Mouse (Mus musculus) limb, embryonic 12.5 days (tissue): ENCODE measurements around the gene Psap. TPM values are rescaled to one million over a fixed set of nuclear protein-coding genes. Genes with fewer than 3 reads are reported as not detected.
"Not testable (repeated sequence)": the region's sequence is repeated elsewhere in the genome, so short reads cannot be mapped to it uniquely, and the experiment has no call there.

Experiments used
- ATAC-seq: fragments of 200-750 bp; cut with Nextera tagmentation; 2 replicates; pipeline ENCODE4 v1.8.0; 2017; ENCODE audit warnings: low read depth, moderate TSS enrichment; ENCODE audit not compliant: insufficient number of reproducible peaks, insufficient read depth, low FRiP score, low TSS enrichment
- H3K27ac ChIP-seq: fragments of 300-500 bp; sonication (generic); 2 replicates; pipeline ENCODE4 v1.5.1; 2016; ENCODE audit warnings: mild to moderate bottlenecking, moderate library complexity
- H3K27me3 ChIP-seq: fragments of 300-500 bp; sonication (generic); 2 replicates; pipeline ENCODE4 v1.6.1; 2016; ENCODE audit warnings: mild to moderate bottlenecking, moderate library complexity
- H3K36me3 ChIP-seq: fragments of 300-500 bp; sonication (generic); 2 replicates; pipeline ENCODE4 v1.6.1; 2016; ENCODE audit warnings: mild to moderate bottlenecking, moderate library complexity
- H3K4me1 ChIP-seq: fragments of 300-500 bp; sonication (generic); replicated peaks from 2 replicates; pipeline ENCODE4 v1.6.1; 2016
- H3K4me2 ChIP-seq: fragments of 300-500 bp; sonication (generic); 2 replicates; pipeline ENCODE4 v1.6.1; 2016; ENCODE audit warnings: mild to moderate bottlenecking, moderate library complexity
- H3K4me3 ChIP-seq: fragments of 300-500 bp; sonication (generic); replicated peaks from 2 replicates; pipeline ENCODE4 v1.5.1; 2016; ENCODE audit warnings: mild to moderate bottlenecking
- H3K9ac ChIP-seq: fragments of 300-500 bp; sonication (generic); replicated peaks from 2 replicates; pipeline ENCODE4 v1.6.1; 2016; ENCODE audit warnings: mild to moderate bottlenecking, moderate library complexity
- H3K9me3 ChIP-seq: fragments of 300-500 bp; sonication (generic); 2 replicates; pipeline ENCODE4 v1.6.1; 2016; ENCODE audit warnings: mild to moderate bottlenecking, moderate library complexity
- WGBS: fragments of 180-500 bp; shearing (Covaris S2); methylation state at CpG from one replicate; pipeline ENCODE4 v1.1.7; 2016; 5-methylcytosine and 5-hydroxymethylcytosine counted together
- polyA plus RNA-seq: library from polyadenylated mRNA; unstranded; fragments of >200 nt; fragmentation: Nextera tagmentation; extraction: Ambion mirVana; gene quantifications from 2 replicates; pipeline ENCODE4 v1.2.1, GENCODE M21; 2016

The Psap gene
- polyA plus RNA-seq: 65.4 and 66.5 TPM in 2 replicates

GRCm38 (mm10) chr10:60277207-60278005 lies at the start of gene Psap:
Gene Psap, plus strand, starts transcription at chr10:60277627.
- H3K27me3 ChIP-seq: no peaks in the 10 kb centered on the region
- H3K9me3 ChIP-seq: no peaks in the 10 kb centered on the region
- peaks cover 29% of the 10 kb centered on the region for H3K4me1 ChIP-seq
- H3K36me3 ChIP-seq: peaks cover 2% of the 10 kb centered on the region; the same call in 1 of the 2 replicates
- WGBS: 3% methylated on average over 54 of the region's 54 CpGs
- peak within 1 kb of the TSS; percentile 92 for H3K4me2 ChIP-seq
- peak within 1 kb of the TSS; percentile 86 for H3K9ac ChIP-seq
- peak; percentile 82 for ATAC-seq
- H3K27ac ChIP-seq: peak within 1 kb of the TSS; percentile 86
- H3K4me3 ChIP-seq: peak within 1 kb of the TSS; percentile 79

- no peak overlapping the region for H3K9ac ChIP-seq
- H3K4me2 ChIP-seq: no peak overlapping the region
- H3K4me1 ChIP-seq: no peaks in the 10 kb centered on the region
- 77% methylated on average over 4 of the region's 4 CpGs for WGBS
- no peak for ATAC-seq
- no peak overlapping the region for H3K4me3 ChIP-seq
- no peak overlapping the region for H3K27ac ChIP-seq
- H3K9me3 ChIP-seq: no peaks in the 10 kb centered on the region
- H3K27me3 ChIP-seq: no peaks in the 10 kb centered on the region
- H3K36me3 ChIP-seq: no peaks in the 10 kb centered on the region
Measured at GRCm38 (mm10) chr10:60227666-60228065, 49.8 kb upstream of the Psap start.

- H3K4me3 ChIP-seq: no peak overlapping the region
- no peak for ATAC-seq
- no peaks in the 10 kb centered on the region for H3K36me3 ChIP-seq
- no peak overlapping the region for H3K4me2 ChIP-seq
- no peak overlapping the region for H3K27ac ChIP-seq
- 88% methylated on average over 6 of the region's 6 CpGs for WGBS
- H3K27me3 ChIP-seq: no peaks in the 10 kb centered on the region
- no peak overlapping the region for H3K9ac ChIP-seq
- H3K4me1 ChIP-seq: no peaks in the 10 kb centered on the region
- no peaks in the 10 kb centered on the region for H3K9me3 ChIP-seq
Measured at GRCm38 (mm10) chr10:60229113-60229512, 48.3 kb upstream of the Psap start.

- Histone ChIP-seq H3K9me3 (no peaks in the 10 kb centered on the region), H3K4me1 (no peaks in the 10 kb centered on the region), H3K4me3 (no peak overlapping the region), H3K36me3 (no peaks in the 10 kb centered on the region), H3K4me2 (no peak overlapping the region), H3K9ac (no peak overlapping the region), H3K27me3 (no peaks in the 10 kb centered on the region), H3K27ac (peak overlapping the region; percentile 25; the same call in 1 of the 2 replicates)
- WGBS: 68% methylated on average over 6 of the region's 6 CpGs
- no peak for ATAC-seq
Measured at GRCm38 (mm10) chr10:60230321-60231088, 46.9 kb upstream of the Psap start.

- no peak for ATAC-seq
- Histone ChIP-seq H3K9me3 (no peaks in the 10 kb centered on the region), H3K4me2 (no peak overlapping the region), H3K27ac (no peak overlapping the region), H3K27me3 (no peaks in the 10 kb centered on the region), H3K36me3 (no peaks in the 10 kb centered on the region), H3K4me1 (no peaks in the 10 kb centered on the region), H3K9ac (no peak overlapping the region), H3K4me3 (no peak overlapping the region)
- 80% methylated on average over 9 of the region's 9 CpGs for whole genome bisulfite sequencing
Measured at GRCm38 (mm10) chr10:60234006-60234405, 43.4 kb upstream of the Psap start.

GRCm38 (mm10) chr10:60235876-60236275 lies 41.6 kb upstream of the Psap start:
- not testable (repeated sequence) for ATAC-seq

GRCm38 (mm10) chr10:60237475-60238154 lies 39.8 kb upstream of the Psap start:
- 63% methylated on average over 10 of the region's 10 CpGs for WGBS
- no peak overlapping the region for H3K9ac ChIP-seq
- H3K4me3 ChIP-seq: no peak overlapping the region
- no peak overlapping the region for H3K4me2 ChIP-seq
- H3K4me1 ChIP-seq: no peaks in the 10 kb centered on the region
- no peaks in the 10 kb centered on the region; the same call in 1 of the 2 replicates for H3K9me3 ChIP-seq
- no peaks in the 10 kb centered on the region for H3K27me3 ChIP-seq
- ATAC-seq: no peak
- H3K36me3 ChIP-seq: no peaks in the 10 kb centered on the region
- no peak overlapping the region for H3K27ac ChIP-seq

More at GRCm38 (mm10) chr10:60235876-60236275, 41.6 kb upstream of the Psap start:
- not testable (repeated sequence) for H3K36me3 ChIP-seq, H3K4me1 ChIP-seq, H3K27ac ChIP-seq, H3K4me2 ChIP-seq, H3K27me3 ChIP-seq, H3K9ac ChIP-seq, H3K4me3 ChIP-seq, H3K9me3 ChIP-seq
- 91% methylated on average over 6 of the region's 6 CpGs for WGBS

- Histone ChIP-seq H3K27me3 (no peaks in the 10 kb centered on the region), H3K4me2 (no peak overlapping the region), H3K4me3 (no peak overlapping the region)
Measured at GRCm38 (mm10) chr10:60240416-60240815, 37.0 kb upstream of the Psap start.

GRCm38 (mm10) chr10:60243941-60244340 lies 33.5 kb upstream of the Psap start:
- no peak overlapping the region for H3K9ac ChIP-seq
- 83% methylated on average over 5 of the region's 5 CpGs for WGBS
- no peak overlapping the region for H3K27ac ChIP-seq
- no peaks in the 10 kb centered on the region for H3K36me3 ChIP-seq
- H3K4me3 ChIP-seq: no peak overlapping the region
- no peak for ATAC-seq
- H3K9me3 ChIP-seq: no peaks in the 10 kb centered on the region; the same call in 1 of the 2 replicates
- no peaks in the 10 kb centered on the region for H3K27me3 ChIP-seq
- no peak overlapping the region for H3K4me2 ChIP-seq
- no peaks in the 10 kb centered on the region for H3K4me1 ChIP-seq

More at GRCm38 (mm10) chr10:60240416-60240815, 37.0 kb upstream of the Psap start:
- 75% methylated on average over 6 of the region's 6 CpGs for WGBS
- H3K9me3 ChIP-seq: no peaks in the 10 kb centered on the region; the same call in 1 of the 2 replicates
- no peak overlapping the region for H3K9ac ChIP-seq
- ATAC-seq: no peak
- no peaks in the 10 kb centered on the region for H3K36me3 ChIP-seq
- H3K4me1 ChIP-seq: no peaks in the 10 kb centered on the region
- H3K27ac ChIP-seq: no peak overlapping the region

GRCm38 (mm10) chr10:60245041-60245440 lies 32.4 kb upstream of the Psap start:
- no peaks in the 10 kb centered on the region for H3K4me1 ChIP-seq
- no peak overlapping the region for H3K4me3 ChIP-seq
- H3K9me3 ChIP-seq: no peaks in the 10 kb centered on the region; the same call in 1 of the 2 replicates
- 2% methylated on average over 8 of the region's 8 CpGs for WGBS
- H3K4me2 ChIP-seq: no peak overlapping the region
- ATAC-seq: peak; percentile 80
- H3K9ac ChIP-seq: no peak overlapping the region
- H3K36me3 ChIP-seq: no peaks in the 10 kb centered on the region
- no peaks in the 10 kb centered on the region for H3K27me3 ChIP-seq
- H3K27ac ChIP-seq: no peak overlapping the region

GRCm38 (mm10) chr10:60245635-60246034 lies 31.8 kb upstream of the Psap start:
- H3K9me3 ChIP-seq: no peaks in the 10 kb centered on the region
- H3K36me3 ChIP-seq: no peaks in the 10 kb centered on the region
- no peak for ATAC-seq
- H3K4me3 ChIP-seq: no peak overlapping the region
- H3K4me2 ChIP-seq: no peak overlapping the region
- no peak overlapping the region for H3K9ac ChIP-seq
- no peaks in the 10 kb centered on the region for H3K27me3 ChIP-seq
- H3K27ac ChIP-seq: no peak overlapping the region
- WGBS: 83% methylated on average over 7 of the region's 7 CpGs
- no peaks in the 10 kb centered on the region for H3K4me1 ChIP-seq
